Mouse (Mus musculus) limb, embryonic 15.5 days (tissue): ENCODE data around the gene Atp6v0a1. TPM values are rescaled to one million over a fixed set of nuclear protein-coding genes. Genes with fewer than 3 reads are reported as not detected.

Experiments used
- ATAC-seq: fragments of 200-750 bp; cut with Nextera tagmentation; 2 replicates; pipeline ENCODE4 v1.8.0; 2017; ENCODE audit warnings: low read depth, moderate TSS enrichment; ENCODE audit not compliant: insufficient number of reproducible peaks, low FRiP score, low TSS enrichment
- H3K27ac ChIP-seq: fragments of 300-500 bp; sonication (generic); 2 replicates; pipeline ENCODE4 v1.5.1; 2015; ENCODE audit warnings: moderate library complexity, mild to moderate bottlenecking, inconsistent platforms
- H3K27me3 ChIP-seq: fragments of 300-500 bp; sonication (generic); 2 replicates; pipeline ENCODE4 v1.6.1; 2015; ENCODE audit warnings: inconsistent platforms
- H3K36me3 ChIP-seq: fragments of 300-500 bp; sonication (generic); 2 replicates; pipeline ENCODE4 v1.6.1; 2015; ENCODE audit warnings: inconsistent platforms
- H3K4me1 ChIP-seq: fragments of 300-500 bp; sonication (generic); 2 replicates; pipeline ENCODE4 v1.6.1; 2015; ENCODE audit warnings: inconsistent platforms
- H3K4me2 ChIP-seq: fragments of 300-500 bp; sonication (generic); 2 replicates; pipeline ENCODE4 v1.6.1; 2015; ENCODE audit warnings: mild to moderate bottlenecking, inconsistent platforms
- H3K4me3 ChIP-seq: fragments of 300-500 bp; sonication (generic); 2 replicates; pipeline ENCODE4 v1.5.1; 2015; ENCODE audit warnings: mild to moderate bottlenecking, inconsistent platforms
- H3K9ac ChIP-seq: fragments of 300-500 bp; sonication (generic); 2 replicates; pipeline ENCODE4 v1.6.1; 2015; ENCODE audit warnings: inconsistent platforms
- H3K9me3 ChIP-seq: fragments of 300-500 bp; sonication (generic); 2 replicates; pipeline ENCODE4 v1.6.1; 2016; ENCODE audit warnings: inconsistent platforms
- WGBS: fragments of 180-500 bp; shearing (Covaris S2); methylation state at CpG from one replicate; pipeline ENCODE4 v1.1.7; 2015; 5-methylcytosine and 5-hydroxymethylcytosine counted together
- polyA plus RNA-seq: library from polyadenylated mRNA; unstranded; fragments of >200 nt; fragmentation: Nextera tagmentation; extraction: Ambion mirVana; gene quantifications from 2 replicates; pipeline ENCODE4 v1.2.1, GENCODE M21; 2015

Gene Atp6v0a1
- polyA plus RNA-seq, 1 experiment from 2014 or later = 43.6 TPM

GRCm38 (mm10) chr11:101062971-101063675 lies 53.9 kb downstream of the Atp6v0a1 start:
- H3K4me3 ChIP-seq = no peak overlapping the region
- H3K36me3 ChIP-seq = peaks cover 11% of the 10 kb centered on the region; the same call in 1 of the 2 replicates
- H3K4me2 ChIP-seq = no peak overlapping the region
- peak overlapping the region; percentile 90 for H3K27ac ChIP-seq
- 58% methylated on average over 14 of the region's 14 CpGs for WGBS
- H3K4me1 ChIP-seq = peaks cover 73% of the 10 kb centered on the region
- H3K9me3 ChIP-seq = no peaks in the 10 kb centered on the region
- ATAC-seq = peak; percentile 7; the same call in 1 of the 2 replicates
- H3K9ac ChIP-seq = no peak overlapping the region
- no peaks in the 10 kb centered on the region for H3K27me3 ChIP-seq

GRCm38 (mm10) chr11:101063676-101064327 lies 54.5 kb downstream of the Atp6v0a1 start:
- Histone ChIP-seq H3K4me3 (no peak overlapping the region), H3K4me2 (no peak overlapping the region), H3K36me3 (peaks cover 11% of the 10 kb centered on the region; the same call in 1 of the 2 replicates), H3K9me3 (no peaks in the 10 kb centered on the region), H3K27me3 (no peaks in the 10 kb centered on the region), H3K4me1 (peaks cover 67% of the 10 kb centered on the region), H3K9ac (no peak overlapping the region), H3K27ac (peak overlapping the region; percentile 90)
- whole genome bisulfite sequencing = 20% methylated on average over 12 of the region's 12 CpGs
- ATAC-seq = peak; percentile 59

DNA sequence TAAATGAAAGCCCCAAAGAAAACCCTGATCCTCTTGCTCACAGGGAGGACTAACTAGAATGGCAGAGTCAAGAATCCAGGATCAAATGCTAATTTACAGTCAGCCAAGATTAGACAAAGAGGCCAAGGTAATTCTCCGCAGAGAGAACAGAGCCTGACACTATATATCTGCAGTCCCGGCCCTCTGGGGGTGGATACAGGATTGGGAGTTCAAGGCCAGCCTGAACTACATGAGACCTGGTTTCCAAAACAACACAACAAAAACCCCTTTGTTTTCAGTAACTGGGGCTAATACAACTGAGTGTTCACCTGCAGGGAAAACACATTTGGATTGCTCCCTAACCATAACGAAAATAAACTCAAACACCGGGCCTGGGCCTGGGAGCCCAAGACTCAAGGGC lies 55.2 kb downstream of the Atp6v0a1 start:
- 75% methylated on average over 4 of the region's 4 CpGs for WGBS
- peak overlapping the region; percentile 90 for H3K27ac ChIP-seq

DNA sequence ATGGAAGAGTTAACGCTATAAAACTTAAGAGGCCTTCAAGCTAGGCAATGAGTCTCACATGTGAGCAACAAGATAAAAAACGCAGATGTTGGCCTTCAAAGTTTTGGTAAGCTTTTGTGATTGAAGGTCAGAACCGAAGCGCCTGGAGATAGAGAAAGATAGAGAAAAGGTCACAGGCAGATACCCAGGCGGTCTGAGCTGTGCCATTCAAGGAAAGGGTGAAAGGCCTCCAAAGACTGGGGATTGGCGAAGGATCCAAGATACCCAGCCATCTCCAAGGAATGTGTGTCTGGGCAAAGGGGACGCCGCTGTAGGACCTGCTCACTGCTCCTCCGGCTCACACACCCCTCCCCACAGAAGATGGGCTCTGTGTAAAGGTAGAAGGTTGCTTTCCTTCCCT lies 55.8 kb downstream of the Atp6v0a1 start:
- H3K4me3 ChIP-seq = no peak overlapping the region
- H3K27me3 ChIP-seq = no peaks in the 10 kb centered on the region
- H3K27ac ChIP-seq = no peak overlapping the region; the same call in 1 of the 2 replicates
- ATAC-seq = no peak
- H3K36me3 ChIP-seq = peaks cover 11% of the 10 kb centered on the region; the same call in 1 of the 2 replicates
- WGBS = 93% methylated on average over 9 of the region's 9 CpGs
- no peak overlapping the region for H3K9ac ChIP-seq
- H3K4me2 ChIP-seq = no peak overlapping the region
- H3K4me1 ChIP-seq = peaks cover 60% of the 10 kb centered on the region
- H3K9me3 ChIP-seq = no peaks in the 10 kb centered on the region

More for the DNA sequence above, 55.2 kb downstream of the Atp6v0a1 start:
- Histone ChIP-seq H3K27me3 (no peaks in the 10 kb centered on the region), H3K36me3 (peaks cover 11% of the 10 kb centered on the region; the same call in 1 of the 2 replicates), H3K4me2 (no peak overlapping the region), H3K4me3 (no peak overlapping the region), H3K4me1 (peaks cover 65% of the 10 kb centered on the region), H3K9ac (no peak overlapping the region), H3K9me3 (no peaks in the 10 kb centered on the region)
- ATAC-seq = no peak

DNA sequence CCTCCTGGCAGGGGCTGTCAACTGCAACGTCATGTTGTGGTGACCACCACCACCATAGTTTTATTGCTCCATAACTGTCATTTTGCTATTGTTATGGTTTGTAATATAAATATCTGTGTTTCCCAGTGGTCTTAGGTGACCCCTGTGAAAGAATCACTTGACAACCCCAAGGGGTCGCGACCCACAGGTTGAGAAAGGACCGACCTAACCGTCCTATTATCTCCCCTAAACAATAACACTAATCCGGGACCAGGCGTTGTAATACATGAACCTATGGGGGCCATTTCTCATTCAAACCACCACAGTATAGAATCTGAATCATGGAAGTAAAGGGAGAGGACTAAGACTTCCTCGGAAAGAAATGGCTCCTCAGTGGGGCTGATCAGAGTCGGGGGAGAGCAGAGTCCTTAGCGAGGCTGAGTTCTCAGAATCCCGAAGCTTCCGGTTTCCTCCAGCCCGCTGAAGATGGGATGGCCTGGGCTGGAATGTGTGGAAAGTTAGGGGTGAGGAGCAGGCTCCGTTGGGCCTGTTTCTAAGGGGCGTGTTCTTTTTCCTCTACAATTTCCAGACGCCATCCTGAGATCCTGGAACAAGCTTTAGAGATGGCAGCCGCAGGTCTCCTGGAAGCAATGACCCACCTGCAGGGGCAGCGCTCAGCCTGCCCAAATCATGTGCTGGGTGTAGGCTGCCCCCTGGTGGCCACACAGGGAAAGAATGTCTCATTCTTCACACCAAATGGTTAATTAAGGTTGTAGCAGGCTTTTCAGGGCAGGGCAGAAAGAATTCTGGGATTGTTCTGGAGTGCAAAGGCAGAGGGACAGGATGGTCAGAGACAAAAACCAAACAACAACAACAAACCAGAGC lies 57.5 kb downstream of the Atp6v0a1 start:
- ATAC-seq = no peak
- Histone ChIP-seq H3K27me3 (peaks cover 11% of the 10 kb centered on the region), H3K4me1 (peaks cover 56% of the 10 kb centered on the region), H3K9ac (no peak overlapping the region), H3K9me3 (no peaks in the 10 kb centered on the region), H3K4me2 (peak overlapping the region; percentile 50), H3K27ac (no peak overlapping the region), H3K4me3 (peak overlapping the region; percentile 24), H3K36me3 (peaks cover 11% of the 10 kb centered on the region; the same call in 1 of the 2 replicates)
- WGBS = 22% methylated on average over 18 of the region's 18 CpGs

- H3K27ac ChIP-seq = 0 out of 2 replicates have a peak within 1 kb of the TSS, but pooled peaks have one; percentile 24
These were observed 60.3 kb downstream of the Atp6v0a1 start, which contains the start of gene Naglu for GRCm38 (mm10) chr11:101069391-101070188. Gene Naglu (plus strand): TSS chr11:101070012.

DNA sequence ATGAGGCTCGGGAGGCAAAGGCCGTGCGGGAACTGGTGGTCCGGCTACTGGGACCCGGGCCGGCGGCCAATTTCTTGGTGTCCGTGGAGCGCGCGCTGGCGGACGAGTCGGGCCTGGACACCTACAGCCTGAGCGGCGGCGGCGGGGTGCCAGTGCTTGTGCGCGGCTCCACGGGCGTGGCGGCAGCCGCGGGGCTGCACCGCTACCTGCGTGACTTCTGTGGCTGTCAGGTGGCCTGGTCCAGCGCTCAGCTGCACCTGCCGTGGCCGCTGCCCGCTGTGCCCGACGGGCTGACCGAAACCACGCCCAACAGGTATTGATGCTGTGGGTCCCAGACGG lies 60.9 kb downstream of the Atp6v0a1 start:
- Histone ChIP-seq H3K9ac (peak overlapping the region; percentile 59), H3K36me3 (no peaks in the 10 kb centered on the region), H3K4me2 (peak overlapping the region; percentile 98), H3K9me3 (no peaks in the 10 kb centered on the region), H3K27ac (0 out of 2 replicates have a peak overlapping the region, but pooled peaks have one; percentile 24), H3K4me3 (peak overlapping the region; percentile 72), H3K27me3 (peaks cover 18% of the 10 kb centered on the region), H3K4me1 (peaks cover 27% of the 10 kb centered on the region)
- whole genome bisulfite sequencing = under 1% methylated on average over 36 of the region's 36 CpGs
- ATAC-seq = peak; percentile 49; the same call in 1 of the 2 replicates

More at GRCm38 (mm10) chr11:101069391-101070188, 60.3 kb downstream of the Atp6v0a1 start, which contains the start of gene Naglu:
- peak within 1 kb of the TSS; percentile 59 for H3K9ac ChIP-seq
- H3K36me3 ChIP-seq = no peaks in the 10 kb centered on the region
- 4% methylated on average over 35 of the region's 35 CpGs for WGBS
- H3K4me2 ChIP-seq = peak within 1 kb of the TSS; percentile 98
- ATAC-seq = peak; percentile 73
- peaks cover 18% of the 10 kb centered on the region for H3K27me3 ChIP-seq
- no peaks in the 10 kb centered on the region for H3K9me3 ChIP-seq
- H3K4me3 ChIP-seq = peak within 1 kb of the TSS; percentile 72
- peaks cover 28% of the 10 kb centered on the region for H3K4me1 ChIP-seq

DNA sequence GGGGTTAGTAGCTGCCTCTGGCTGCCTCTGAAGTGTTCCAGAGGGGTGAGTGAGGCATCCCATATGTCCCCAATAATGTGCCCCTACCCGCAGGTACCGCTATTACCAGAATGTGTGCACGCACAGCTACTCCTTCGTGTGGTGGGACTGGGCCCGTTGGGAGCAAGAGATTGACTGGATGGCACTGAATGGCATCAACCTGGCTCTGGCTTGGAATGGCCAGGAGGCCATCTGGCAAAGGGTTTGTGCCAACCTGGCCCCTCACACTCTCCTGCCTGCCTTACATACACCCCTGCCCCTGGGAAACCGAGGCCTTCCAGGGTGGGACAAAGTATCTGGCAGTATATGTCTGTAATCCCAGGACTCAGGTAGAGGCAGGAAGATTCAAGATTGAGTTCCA lies 61.7 kb downstream of the Atp6v0a1 start:
- Histone ChIP-seq H3K9ac (no peak overlapping the region), H3K4me3 (peak overlapping the region; percentile 72), H3K4me1 (peaks cover 25% of the 10 kb centered on the region), H3K27ac (no peak overlapping the region), H3K36me3 (no peaks in the 10 kb centered on the region), H3K9me3 (no peaks in the 10 kb centered on the region), H3K4me2 (peak overlapping the region; percentile 98), H3K27me3 (peaks cover 20% of the 10 kb centered on the region)
- 66% methylated on average over 6 of the region's 6 CpGs for WGBS
- no peak for ATAC-seq

GRCm38 (mm10) chr11:101071810-101072428 lies 62.7 kb downstream of the Atp6v0a1 start:
- no peak for ATAC-seq
- Histone ChIP-seq H3K27me3 (peaks cover 29% of the 10 kb centered on the region), H3K9ac (no peak overlapping the region), H3K4me3 (no peak overlapping the region), H3K27ac (no peak overlapping the region), H3K9me3 (no peaks in the 10 kb centered on the region), H3K4me2 (no peak overlapping the region), H3K36me3 (peaks cover 3% of the 10 kb centered on the region; the same call in 1 of the 2 replicates), H3K4me1 (peaks cover 16% of the 10 kb centered on the region)
- 74% methylated on average over 14 of the region's 14 CpGs for WGBS

DNA sequence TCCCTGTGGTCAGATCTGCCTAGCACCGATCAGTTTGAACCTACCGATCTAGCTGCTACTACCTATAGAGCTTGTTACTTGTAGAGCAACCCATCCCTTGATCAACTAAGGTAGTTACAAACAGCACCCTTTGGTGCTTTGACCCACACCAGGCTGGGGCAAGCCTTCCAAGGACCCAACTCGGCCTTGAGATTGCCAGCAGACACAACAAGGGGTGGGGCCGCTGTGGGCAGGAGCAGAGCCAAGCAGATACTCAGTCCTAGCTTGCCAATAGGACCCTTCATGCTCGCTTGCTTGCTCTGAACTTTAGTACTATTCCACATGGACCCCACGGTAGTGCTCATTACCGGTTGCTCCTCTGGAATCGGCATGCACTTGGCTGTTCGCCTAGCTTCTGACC lies 68.9 kb downstream of the Atp6v0a1 start, which contains the start of gene Hsd17b1:
Gene Hsd17b1 (plus strand): TSS at position 291 of the 400 bp plus-strand sequence.
- 61% methylated on average over 9 of the region's 9 CpGs for WGBS
- Histone ChIP-seq H3K4me1 (peaks cover 16% of the 10 kb centered on the region), H3K4me3 (no peak within 1 kb of the TSS), H3K27me3 (peaks cover 61% of the 10 kb centered on the region), H3K27ac (no peak within 1 kb of the TSS), H3K4me2 (no peak within 1 kb of the TSS), H3K36me3 (peaks cover 3% of the 10 kb centered on the region; the same call in 1 of the 2 replicates), H3K9ac (no peak within 1 kb of the TSS), H3K9me3 (no peaks in the 10 kb centered on the region)
- ATAC-seq = no peak
